Mouse (Mus musculus): ENCODE data around the gene Pam.

Pam gene

DNA sequence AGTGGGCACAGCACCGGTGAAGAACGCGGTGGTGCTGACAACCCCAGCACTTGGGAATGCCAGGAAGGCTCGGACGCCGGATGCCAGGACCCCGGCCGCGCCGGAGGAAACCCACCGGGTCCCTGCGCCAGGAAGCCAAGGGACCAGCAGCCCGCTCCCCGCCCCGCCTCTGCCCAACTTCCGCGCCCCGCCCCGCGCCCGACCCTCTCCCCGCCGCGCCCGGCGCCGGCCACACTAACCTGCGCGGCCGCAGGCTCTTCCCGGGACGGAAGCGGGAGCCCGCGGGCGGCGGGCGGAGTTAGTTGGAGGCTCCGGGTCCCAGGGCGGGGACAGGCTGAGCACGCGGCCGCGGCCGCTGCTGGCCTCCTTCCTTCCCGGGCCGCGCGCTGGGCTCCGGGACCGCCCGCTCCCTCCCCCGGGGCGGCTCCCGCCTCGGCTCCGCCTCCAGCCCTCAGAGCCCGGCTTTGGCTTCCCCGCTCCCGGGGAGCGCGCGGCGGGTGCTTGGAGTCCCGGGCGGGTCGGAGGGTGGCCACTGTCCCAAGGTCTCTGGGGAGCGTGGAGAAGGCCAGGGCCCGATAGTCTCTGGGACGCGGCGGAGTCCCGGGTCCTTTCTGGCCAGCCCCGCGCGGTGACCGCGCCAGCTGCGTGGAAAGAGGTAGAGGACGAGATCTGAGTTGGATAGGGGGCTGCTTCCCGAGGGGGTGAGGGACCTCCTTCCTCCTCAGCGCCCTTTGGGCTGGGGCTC is at the start of gene Pam:
Pam (minus strand) TSS at position 401 of the 745 bp plus-strand sequence.
- peak; percentile 85 to 92 for DNase-seq

DNA sequence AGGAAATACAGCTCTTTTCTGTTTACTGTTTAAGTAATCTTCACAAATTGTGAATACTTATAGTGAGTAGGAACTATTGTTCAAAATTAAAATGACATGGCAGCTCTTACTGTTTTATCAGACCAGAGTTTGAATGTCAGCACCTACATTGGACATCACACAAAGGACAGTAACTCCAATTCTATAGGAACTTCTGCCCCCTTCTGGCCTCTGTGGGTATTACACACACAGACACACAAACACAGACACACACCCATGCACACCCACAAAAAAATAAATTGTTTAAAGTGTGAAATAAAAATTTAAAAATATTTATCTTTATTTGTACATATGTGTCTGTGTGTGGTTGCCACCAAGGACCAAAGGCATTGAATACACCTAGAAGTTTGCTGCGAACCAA is 49.4 kb upstream of the Pam start:
- peak; percentile 15 to 16 for DNase-seq

DNA sequence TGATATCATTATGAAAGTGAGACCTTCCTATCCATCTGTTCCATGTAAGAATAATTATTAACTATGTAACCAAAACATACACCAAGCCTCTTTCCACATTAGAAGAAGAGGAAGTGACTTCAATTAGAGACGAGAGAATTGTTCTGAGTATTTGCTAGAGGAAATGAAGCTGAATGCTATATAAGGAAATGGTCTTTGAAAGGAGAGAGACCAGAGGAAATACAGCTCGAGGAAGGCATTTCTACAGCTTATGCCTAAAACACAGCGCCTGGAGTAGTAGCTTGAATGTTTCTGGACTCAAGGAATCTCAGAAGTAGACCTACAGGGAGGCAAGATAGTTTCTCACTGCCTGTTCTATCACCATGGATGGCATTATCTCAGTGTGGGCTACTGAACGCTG is 35.8 kb upstream of the Pam start:
- DNase-seq = no peak

DNA sequence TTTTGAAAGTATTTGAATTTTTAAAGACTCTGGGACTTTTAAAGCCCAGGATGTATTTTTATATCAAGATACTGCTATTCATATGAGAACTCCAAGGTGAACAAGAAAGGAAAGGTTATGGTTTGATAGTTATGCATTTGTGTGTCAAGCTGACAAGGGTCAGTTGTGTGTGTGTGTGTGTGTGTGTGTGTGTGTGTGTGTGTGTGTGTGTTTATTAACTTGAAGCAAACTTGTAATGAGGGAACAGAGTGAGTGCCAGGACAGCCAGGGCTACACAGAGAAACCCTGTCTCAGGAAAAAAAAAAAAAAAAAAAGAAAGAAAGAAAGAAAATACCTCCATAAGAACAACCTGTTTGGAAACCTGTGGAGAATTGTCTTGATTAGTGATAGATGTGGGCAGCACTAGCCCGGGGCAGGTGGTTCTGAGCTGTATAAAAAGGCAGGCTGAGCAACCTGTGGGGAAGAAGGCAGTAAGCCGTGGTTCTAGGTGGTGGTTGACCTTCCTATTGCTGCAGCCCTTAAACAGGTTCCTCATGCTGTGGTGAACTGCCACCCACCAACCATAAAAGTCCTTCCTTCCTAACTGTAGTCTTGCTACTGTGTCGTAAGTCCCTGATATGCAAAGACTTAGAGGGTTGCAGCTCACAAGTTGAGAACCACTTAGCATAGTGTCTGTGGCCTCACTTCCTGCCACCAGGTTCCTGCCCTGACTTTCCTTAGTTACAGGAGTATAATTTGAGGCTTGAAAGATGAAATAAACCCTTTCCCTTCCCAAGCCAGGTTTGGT is 34.3 kb upstream of the Pam start:
- DNase-seq = no peak

DNA sequence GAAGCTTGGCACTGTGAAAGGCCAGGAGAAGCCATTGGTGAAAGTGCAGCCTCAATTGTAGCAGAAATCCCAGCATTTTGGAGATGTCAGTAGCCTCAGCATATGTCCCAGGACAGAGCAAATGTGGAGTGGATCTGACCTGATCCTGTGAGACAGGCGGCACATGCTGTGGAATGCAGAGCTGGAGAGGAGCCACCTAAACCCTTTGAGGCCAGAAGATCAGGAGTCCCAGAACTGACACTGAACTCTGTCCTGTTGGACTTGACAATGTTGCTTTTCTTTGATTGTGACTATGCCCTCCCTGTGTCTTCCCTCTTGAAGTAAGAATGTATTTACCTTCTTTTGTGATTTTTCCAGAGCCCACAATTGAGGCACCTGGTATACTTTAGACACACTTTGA is 33.7 kb upstream of the Pam start:
- peak; percentile 3 to 8 for DNase-seq

DNA sequence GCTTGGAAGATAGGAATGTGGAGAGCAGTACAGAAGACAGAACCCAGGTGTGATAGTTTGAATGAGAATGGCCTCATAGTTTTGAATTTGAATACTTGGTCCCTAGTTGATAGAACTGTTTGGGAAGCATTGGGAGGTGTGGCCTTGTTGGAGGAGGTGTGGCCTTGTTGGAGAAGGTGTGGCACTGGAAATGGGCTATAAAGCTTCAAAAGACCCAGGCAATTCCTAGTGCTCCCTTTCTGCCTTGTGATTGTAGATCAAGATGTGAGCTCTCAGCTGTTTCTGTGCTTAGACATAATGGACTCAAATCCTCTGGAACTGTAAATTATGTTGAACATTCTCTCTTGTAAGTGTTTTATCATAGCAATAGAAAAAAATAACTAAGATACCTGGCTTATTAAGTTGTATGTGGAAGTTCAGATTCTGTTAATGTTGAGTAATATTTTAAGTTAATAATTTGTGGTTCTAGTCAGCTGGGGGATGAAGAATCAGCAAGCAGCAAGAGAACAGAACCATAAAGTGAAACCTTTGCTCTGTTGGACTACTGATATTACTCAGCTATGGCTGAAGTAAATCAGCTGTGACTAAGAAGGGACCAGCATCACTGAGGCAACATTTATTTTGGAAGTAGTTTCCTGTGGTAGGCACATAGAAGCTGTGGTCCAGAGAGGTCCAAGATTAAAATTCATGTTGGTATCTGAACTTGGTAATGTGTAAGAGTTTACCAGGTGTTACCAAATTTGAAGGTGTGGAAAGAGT is 33.1 kb upstream of the Pam start:
- DNase-seq = no peak

DNA sequence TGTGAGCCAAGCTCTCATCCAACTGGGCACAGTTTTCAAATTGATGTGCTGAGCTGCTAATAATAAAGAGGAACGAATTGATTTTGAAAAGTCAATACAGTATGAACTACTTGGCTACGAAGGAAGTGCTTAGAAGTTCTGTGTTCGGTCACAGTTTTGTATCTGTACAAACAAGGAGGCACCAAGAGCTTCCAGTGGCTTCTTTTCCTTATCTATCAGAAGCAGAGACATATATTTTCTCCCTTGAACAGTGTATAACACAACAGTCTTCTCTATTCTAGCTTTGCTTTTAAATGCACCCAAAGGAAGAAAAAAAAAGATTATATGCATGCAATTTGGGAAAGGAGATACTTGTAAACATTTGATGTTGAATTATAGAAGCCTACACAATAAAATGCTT is 30.8 kb upstream of the Pam start:
- no peak for DNase-seq

DNA sequence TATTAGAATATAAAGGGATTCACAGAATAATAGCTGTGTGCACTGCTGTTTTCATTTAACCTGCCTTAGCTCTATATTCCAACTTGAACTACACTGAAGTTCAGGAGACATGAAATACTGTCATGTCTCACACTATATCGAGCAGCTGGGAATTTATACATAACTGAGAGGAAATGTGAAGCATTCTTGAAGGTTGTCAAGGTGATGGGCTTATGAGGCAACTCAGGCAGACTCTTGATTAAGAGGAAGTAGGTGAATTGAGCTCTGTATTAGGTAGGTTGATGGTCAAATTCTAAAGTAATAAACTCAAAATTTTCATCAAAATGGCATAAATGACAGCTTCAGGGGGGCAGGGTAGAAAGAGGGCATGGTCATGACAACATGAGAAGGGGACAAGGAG is 29.3 kb upstream of the Pam start:
- DNase-seq = no peak

DNA sequence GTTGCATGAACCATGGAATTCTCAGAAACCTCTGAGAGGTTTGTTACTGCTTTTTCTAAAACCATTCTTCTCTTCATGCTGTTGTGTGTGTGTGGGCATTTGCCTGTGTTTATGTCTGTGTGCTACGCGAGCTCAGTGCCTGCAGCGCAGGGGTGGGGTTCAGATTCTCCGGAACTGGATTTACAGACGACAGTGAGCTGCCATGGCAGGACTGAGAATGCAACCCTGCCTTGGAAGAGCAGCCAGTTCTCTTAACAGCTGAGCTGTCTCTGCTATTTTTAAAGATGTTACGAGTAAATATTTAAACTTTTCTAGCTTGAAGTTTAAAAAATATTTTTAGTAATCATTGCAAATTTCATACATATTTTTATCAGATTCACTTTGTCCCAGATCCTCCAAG is 24.1 kb upstream of the Pam start:
- DNase-seq = no peak

DNA sequence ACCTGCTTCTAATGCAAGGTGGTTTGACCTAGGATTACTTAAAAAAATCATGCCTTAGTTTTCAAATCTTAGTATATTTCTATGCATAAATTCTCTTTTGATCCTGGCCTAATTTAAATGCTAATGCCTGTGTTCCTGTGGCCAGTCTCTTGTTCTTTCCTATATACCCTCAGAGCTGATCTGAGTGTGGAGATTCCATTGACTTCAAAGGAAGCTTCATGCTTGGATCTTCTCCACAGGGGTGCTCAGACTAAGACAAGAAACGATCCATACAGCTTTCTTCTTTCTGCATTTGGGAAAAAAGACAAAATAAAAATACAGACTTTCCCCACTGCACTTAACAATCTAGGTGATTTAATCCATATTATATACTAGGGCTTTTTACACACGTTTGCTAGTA is 12.2 kb upstream of the Pam start:
- no peak for DNase-seq

DNA sequence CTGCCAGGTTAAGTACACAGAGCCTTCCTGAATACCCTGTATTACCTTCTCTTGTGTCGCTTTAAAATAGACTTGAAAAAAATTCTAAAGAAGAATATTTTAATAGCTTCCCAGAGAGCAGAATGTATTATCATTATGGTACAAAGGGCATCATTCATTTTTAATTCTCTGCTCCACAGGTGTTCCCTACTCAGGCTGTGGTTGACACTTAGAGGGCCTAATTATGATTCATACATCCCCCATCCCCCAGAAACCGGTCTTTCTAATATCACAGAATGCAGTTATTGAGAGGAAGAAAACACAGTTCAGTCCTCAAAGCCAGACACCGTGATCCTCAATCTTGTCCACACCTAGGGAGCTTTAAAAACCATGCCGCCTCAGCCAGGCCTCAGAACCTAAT is 4.0 kb upstream of the Pam start:
- no peak for DNase-seq

DNA sequence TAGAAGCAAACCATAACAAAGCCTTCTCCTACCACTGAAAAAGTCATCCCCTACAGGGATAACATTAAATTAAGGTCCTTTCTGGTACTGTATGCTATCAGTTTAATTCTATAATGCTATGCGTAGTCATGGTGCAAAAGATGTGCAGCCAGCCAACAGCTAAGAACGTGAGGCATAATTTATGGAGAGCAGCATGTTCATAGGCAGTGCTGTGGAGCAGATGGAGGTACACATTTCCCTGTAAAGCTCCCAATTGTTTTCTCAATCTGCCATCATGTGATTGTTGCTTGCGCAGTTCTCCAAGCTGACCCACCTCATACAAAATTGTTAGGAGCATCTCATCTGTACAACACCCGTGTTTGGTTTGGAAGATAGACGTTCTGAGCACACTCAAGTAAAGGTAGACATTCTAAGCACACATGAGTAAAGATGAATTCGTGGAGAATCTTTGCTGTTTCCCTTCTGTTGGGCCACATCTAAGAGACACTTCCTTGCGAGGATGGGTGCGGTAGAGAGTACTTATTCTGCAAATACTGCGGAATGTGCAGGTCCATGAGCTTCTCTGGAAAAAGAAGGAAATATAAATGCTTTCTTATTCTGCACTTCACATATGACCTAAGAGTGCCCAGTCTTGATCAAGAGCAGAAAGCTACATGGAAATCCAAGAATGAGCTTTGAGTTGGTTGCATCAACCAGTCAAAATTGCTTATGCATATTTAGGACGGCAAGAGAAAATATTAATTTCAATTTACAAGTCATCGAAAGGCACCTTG is 2.7 kb upstream of the Pam start:
- no peak for DNase-seq

DNA sequence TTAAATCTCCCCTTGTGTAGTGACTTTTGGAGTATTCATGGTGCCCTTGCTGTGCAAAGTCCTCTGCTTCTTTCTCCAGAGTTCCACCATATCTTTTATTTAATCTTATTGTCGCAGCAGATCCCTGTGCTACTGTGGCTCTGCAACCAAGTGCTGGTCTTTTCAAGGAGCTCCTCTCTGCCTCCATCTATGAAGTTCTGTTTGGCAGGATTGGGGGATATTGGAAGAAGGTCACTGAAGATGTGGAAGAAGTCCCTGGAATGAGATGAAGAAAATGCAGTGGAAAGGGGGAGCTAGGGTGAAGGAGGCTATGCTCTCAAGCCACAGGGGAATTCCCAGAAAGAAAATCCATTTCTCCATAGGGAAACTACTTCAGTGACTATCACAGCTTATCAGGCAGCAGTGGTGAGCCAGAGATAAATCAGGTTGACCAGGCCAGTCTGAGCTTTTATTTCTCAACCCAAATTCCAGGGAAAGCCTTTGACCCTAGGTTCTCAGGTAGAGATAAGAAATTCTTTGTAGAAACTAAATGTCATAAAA is 1.0 kb upstream of the Pam start:
- no peak for DNase-seq

DNA sequence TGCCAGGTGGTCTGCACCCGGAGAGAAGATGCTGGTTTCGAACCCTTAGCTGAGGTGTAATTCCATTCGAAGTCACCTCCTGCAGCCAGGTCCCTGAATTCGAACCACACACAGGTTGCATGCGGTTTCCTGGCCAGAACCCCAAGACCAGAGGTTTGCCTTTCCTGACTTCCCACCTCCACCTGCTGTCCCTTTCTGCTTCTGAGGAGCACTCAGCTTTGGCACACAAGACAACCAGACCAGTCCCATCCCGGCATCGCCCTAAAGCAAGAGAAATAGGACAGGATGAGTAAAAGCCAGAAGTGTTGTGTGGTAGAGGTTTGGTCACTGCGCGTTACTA is 515 bp upstream of the Pam start:
- DNase-seq = no peak

DNA sequence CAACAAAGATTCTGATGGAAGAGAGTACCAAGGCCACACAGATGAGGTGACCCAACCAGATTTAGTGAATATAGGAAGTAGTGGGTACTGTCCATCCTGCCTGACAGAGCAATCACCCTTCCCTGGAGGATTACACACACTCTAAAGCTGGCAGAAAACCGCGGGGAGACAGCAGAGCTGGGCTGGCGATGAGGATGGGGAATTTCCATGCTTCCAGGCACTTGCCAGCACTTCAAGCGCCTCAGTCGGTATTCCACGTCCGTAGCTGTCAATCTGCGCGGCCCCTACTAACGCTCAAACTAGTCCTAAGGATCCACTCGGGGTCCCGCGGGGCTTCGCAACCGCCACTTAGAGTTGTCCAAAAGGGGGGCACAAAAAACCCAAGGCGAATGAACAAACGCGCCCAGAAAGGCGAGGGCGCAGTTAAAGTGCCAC is 618 bp downstream of the Pam start:
- peak; percentile 39 to 65 for DNase-seq

DNA sequence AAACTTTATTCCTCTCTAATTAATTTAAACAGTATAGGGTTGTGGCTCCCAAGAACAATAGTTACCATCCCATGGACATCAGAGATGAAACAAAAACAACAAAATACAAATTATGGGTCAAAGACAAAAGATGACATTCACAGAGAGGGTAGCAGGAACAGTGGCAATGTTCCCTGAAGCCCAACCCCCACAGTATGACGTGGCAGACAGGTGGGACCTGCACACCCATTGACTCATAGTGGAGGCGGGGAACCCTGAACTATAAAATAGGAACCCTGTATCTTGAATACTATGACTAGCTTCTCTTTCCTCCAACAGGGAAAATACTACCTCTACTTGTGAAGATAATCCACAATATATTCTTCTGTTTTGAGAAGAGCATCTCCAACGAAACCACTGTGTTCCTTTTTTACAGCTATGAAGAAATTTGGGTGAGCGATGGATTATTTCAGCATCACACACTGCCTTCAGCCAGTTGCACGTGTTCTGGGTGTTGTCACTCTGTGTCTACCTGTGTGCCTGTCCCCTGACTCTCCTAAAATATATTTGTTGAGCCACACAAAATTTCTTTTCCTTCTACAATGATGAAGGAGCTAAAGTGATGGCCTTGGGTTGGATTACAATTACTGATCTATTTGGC is 6.0 kb downstream of the Pam start:
- DNase-seq = no peak

DNA sequence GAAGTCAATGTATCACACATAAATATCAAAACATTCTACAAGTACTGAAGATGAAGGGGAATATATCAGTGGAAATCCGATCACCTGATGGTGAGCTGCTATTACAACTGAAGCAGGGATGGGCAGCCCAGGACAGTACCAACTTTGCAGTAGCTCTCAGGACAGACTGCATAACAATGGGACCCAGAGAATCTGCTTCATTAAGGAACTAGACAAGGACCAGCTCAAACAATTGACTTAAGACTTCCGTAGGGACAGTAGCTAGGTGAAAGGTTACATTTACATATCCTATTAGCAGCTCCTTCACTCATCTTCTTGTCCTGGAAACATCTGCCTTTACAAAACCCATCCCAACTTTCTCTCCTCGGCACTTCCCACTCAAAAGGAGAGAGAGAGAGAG is 9.0 kb downstream of the Pam start:
- no peak for DNase-seq

DNA sequence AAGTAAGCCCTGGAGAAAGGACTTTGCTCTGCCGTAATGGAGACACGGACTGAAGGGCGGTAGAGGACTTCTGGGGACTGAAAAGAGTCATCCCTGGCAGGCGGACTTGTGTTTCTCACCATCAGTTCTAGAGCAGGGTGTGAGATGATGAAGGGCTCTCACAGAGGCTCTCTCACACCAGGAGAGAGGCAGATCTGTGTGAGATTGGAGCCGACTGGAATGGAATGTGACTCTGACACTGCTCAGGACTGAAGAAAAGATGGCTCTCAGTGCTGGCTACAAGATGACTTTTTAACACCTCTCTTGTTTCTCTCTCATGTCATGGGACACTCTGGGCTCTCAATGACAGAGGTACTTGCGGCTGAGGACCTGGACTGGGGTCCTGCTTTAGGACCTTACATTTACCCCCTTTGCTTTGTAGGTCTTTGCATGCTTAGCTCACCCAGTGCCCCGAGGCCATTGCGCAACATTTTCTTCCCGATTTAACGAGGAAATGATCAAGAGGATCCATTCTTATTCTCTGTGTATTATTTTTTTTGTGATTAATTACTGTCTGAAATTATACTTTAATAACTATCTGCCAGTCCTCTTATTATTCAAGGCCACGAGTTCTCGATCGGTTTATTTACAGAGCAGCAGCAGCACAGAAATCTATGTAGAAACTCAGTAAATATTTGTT is 10.7 kb downstream of the Pam start:
- DNase-seq = no peak

DNA sequence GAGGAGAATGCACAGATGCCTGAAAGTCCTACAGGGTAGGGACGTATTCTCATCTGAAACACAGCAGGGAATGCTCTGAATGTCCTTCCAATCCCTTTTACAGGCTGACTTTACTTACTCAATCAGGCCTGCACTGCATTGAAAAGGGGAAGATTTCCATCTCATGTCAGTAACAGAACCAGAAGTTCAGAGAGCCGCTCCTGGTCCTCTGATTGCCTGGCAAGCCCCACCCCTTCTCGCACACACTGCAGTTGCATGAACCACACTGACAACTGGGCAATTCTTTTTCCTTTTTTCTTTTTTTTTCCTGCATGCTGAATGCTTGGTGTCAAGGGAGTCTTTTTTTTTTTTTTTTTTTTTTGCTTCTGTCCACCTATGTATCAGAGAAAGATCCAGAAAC is 11.9 kb downstream of the Pam start:
- no peak for DNase-seq

DNA sequence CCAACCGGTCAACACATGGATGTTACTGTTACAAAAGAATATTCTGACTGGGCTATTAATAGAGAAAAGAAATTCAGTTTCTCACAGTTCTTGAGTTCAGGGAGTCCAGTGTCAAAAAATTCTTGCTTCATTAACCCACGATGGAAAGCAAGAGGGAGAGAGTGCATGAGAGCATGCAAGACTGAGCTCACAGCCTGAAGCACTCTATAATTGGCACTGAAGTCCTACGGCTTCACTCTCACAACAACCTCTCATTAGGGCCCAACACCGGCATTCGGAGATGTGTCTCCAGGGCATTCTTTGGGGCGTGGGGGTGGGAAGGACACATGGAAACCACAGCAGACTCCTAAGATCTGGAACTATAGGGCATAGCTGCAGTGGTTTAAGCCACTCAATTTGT is 12.5 kb downstream of the Pam start:
- no peak for DNase-seq

DNA sequence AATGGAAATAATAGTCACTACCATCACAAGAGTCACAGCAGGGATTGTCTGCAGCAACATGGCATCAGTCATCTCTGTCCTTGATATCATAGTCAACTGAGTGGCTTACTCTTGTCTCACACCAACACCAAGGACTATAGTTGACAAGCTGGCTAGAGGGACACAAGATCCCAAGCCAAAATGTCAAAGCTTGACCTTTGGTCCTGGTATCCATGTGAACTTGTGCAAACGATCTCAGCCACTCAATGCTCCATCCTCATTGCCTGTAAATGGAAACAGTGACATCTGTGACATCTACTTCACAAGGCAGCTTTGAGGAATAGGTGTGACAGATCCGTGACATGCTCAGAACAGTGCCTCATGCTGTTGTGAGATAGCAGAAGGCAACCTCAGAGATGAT is 15.0 kb downstream of the Pam start:
- DNase-seq = no peak

DNA sequence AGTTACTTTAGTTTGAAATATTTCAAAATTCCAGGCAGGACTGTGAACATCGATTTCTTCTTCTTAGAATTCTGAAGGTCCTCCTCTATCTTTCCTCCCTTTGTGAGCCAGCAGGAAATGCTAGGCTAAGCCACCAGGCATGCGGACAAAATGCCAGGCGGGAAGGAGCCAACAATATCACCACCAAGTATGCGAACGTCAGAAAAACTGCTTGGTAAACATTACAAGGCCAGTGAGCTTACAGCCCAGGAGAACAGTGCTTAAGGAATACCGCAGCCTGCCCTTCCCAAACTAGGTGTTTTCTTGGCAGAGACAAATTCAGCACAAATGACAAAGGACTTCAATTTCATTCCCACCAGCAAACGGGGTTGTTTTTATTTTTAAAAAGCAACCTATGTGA is 15.8 kb downstream of the Pam start:
- no peak for DNase-seq

Data from kidney, postnatal 4 days (tissue).